Mouse (Mus musculus): ENCODE measurements around the gene Zfp13. TPM values are rescaled to one million over a fixed set of nuclear protein-coding genes. Genes with fewer than 3 reads are reported as not detected.

The Zfp13 gene
- polyA plus RNA-seq, 1 experiment from 2014 or later: 20.3 TPM

DNA sequence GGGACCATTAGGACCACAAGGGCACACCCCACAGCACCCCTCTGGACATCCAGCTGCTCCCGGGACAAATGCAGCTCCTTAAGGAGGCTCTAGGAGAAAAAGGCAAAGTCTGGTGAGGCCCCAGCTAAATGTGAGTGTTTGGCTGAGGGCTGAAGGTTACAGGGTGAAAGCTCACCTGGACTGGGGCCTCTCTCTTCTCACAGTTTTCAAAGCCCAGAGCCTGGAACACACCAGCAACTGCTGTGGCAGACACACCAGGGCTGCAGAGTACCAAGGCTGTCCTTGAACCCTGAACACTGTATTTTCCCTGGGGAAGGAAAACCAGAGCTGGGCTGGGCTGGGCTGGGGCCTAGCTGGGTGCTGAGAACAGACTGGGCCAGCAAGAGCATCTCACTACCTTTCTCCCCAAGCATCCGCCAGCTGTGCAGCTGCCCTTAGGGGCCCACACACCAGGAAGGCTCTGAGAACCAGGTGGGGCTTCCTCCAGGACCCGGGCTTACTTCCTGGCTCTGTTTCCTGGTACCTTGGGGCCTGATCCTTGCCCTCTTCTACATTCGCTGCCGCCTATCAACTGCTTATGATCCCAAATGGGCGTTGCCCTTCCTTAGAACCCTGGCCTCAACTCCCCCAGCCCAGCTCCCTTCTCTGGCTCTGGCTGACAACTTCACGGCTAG is 43.9 kb downstream of the Zfp13 start:
- Histone ChIP-seq H3K4me3 (ENCODE audit: low read depth, low read length) (no peak overlapping the region), H3K9me3 (ENCODE audit: control insufficient read depth, low read length) (no peaks in the 10 kb centered on the region), H3K9ac (ENCODE audit: low read length) (no peak overlapping the region), H3K27ac (ENCODE audit: low read depth, low read length) (no peak overlapping the region), H3K36me3 (ENCODE audit: control insufficient read depth, insufficient read depth, low read length) (peaks cover 12% of the 10 kb centered on the region), H3K4me1 (ENCODE audit: control insufficient read depth, insufficient read depth, low read length) (no peaks in the 10 kb centered on the region), H3K4me2 (ENCODE audit: low read depth) (no peak overlapping the region), H3K27me3 (ENCODE audit: control insufficient read depth, insufficient read depth, low read length) (no peaks in the 10 kb centered on the region)
- 87% methylated on average over 7 of the region's 7 CpGs for WGBS
- DNase-seq (ENCODE audit: low spot score): no peak
- no peak for ATAC-seq (ENCODE audit: insufficient read depth, low FRiP score, low TSS enrichment)

- Histone ChIP-seq H3K4me1 (ENCODE audit: control insufficient read depth, insufficient read depth, low read length) (no peaks in the 10 kb centered on the region), H3K36me3 (ENCODE audit: control insufficient read depth, insufficient read depth, low read length) (peaks cover 12% of the 10 kb centered on the region), H3K4me3 (ENCODE audit: low read depth, low read length) (no peak overlapping the region), H3K9me3 (ENCODE audit: control insufficient read depth, low read length) (no peaks in the 10 kb centered on the region), H3K4me2 (ENCODE audit: low read depth) (no peak overlapping the region), H3K27me3 (ENCODE audit: control insufficient read depth, insufficient read depth, low read length) (no peaks in the 10 kb centered on the region), H3K9ac (ENCODE audit: low read length) (no peak overlapping the region), H3K27ac (ENCODE audit: low read depth, low read length) (no peak overlapping the region)
- ATAC-seq (ENCODE audit: insufficient read depth, low FRiP score, low TSS enrichment) (no peak), DNase-seq (ENCODE audit: low spot score) (no peak)
Measured at GRCm38 (mm10) chr17:23554321-23554720, 45.0 kb downstream of the Zfp13 start.

GRCm38 (mm10) chr17:23553634-23554120 is 45.6 kb downstream of the Zfp13 start:
- peaks cover 12% of the 10 kb centered on the region for H3K36me3 ChIP-seq (ENCODE audit: control insufficient read depth, insufficient read depth, low read length)
- no peak overlapping the region for H3K27ac ChIP-seq (ENCODE audit: low read depth, low read length)
- ATAC-seq (ENCODE audit: insufficient read depth, low FRiP score, low TSS enrichment) (no peak), DNase-seq (ENCODE audit: low spot score) (no peak)
- no peaks in the 10 kb centered on the region for H3K9me3 ChIP-seq (ENCODE audit: control insufficient read depth, low read length)
- H3K4me3 ChIP-seq (ENCODE audit: low read depth, low read length): no peak overlapping the region
- H3K4me1 ChIP-seq (ENCODE audit: control insufficient read depth, insufficient read depth, low read length): no peaks in the 10 kb centered on the region
- no peaks in the 10 kb centered on the region for H3K27me3 ChIP-seq (ENCODE audit: control insufficient read depth, insufficient read depth, low read length)
- no peak overlapping the region for H3K9ac ChIP-seq (ENCODE audit: low read length)
- WGBS: 65% methylated on average over 1 of the region's 1 CpGs
- no peak overlapping the region for H3K4me2 ChIP-seq (ENCODE audit: low read depth)

DNA sequence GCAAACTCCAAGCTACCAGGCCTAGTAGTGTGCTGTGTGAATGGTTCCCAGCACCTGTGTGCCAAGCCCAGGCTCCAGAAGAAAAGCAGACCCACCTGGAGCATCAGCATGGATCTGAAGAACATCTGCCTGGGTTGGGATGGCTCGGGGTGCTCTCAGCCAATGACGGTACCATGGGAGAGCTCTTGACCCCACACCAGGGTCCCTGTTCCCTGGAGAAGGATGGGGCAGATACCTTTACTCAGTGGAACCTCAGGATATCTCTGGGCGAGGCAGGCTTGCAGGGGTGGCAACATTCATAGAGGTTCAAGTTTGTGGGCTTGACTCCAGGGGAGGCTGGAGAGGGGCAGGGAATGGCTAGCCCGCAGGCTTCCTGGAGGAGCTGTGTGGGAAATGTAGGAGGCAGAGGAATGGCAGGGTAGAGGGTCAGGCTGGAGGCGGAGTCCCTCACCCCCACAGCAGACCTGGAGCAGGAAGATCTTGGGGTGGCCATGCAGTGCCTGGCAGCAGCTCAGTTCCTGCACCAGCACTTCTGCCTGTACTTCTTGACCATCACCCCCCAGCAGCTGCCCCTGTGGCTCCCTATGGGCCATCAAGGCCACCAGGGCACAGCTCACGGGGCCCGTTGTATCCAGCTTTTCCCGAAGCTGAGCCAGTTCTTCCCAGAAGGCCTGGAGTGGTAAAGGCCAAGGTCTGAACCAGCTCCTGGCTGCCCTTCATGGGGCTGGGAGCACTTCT is 46.2 kb downstream of the Zfp13 start:
- ATAC-seq (ENCODE audit: insufficient read depth, low FRiP score, low TSS enrichment): no peak
- no peak overlapping the region for H3K27ac ChIP-seq (ENCODE audit: low read depth, low read length)
- DNase-seq (ENCODE audit: low spot score): no peak
- H3K9ac ChIP-seq (ENCODE audit: low read length): no peak overlapping the region
- H3K4me3 ChIP-seq (ENCODE audit: low read depth, low read length): no peak overlapping the region
- H3K9me3 ChIP-seq (ENCODE audit: control insufficient read depth, low read length): no peaks in the 10 kb centered on the region
- WGBS: 80% methylated on average over 8 of the region's 8 CpGs
- H3K4me1 ChIP-seq (ENCODE audit: control insufficient read depth, insufficient read depth, low read length): no peaks in the 10 kb centered on the region
- H3K4me2 ChIP-seq (ENCODE audit: low read depth): no peak overlapping the region
- H3K27me3 ChIP-seq (ENCODE audit: control insufficient read depth, insufficient read depth, low read length): no peaks in the 10 kb centered on the region
- H3K36me3 ChIP-seq (ENCODE audit: control insufficient read depth, insufficient read depth, low read length): peaks cover 9% of the 10 kb centered on the region

DNA sequence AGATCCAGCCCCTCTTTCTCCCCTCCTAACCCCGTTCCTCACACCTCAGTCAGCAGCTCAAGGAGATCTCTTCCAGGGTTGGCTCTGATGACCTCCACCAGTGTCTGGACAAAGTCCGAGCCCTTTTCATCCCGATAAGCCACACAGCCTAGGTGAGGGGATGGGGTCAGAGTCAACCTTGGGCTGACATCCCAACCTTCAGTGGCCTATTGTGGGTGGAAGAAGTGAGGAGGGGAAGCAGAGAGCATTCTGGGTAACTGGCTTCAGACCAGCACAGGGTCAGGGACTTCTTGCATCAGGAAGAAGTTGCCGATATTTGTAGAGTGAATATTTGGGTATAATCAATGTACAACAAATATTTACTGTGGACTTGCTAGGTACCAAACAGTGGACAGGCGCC is 47.3 kb downstream of the Zfp13 start:
- H3K4me3 ChIP-seq (ENCODE audit: low read depth, low read length): no peak overlapping the region
- H3K27me3 ChIP-seq (ENCODE audit: control insufficient read depth, insufficient read depth, low read length): no peaks in the 10 kb centered on the region
- ATAC-seq (ENCODE audit: insufficient read depth, low FRiP score, low TSS enrichment) (no peak), DNase-seq (ENCODE audit: low spot score) (no peak)
- no peak overlapping the region for H3K4me2 ChIP-seq (ENCODE audit: low read depth)
- WGBS: 61% methylated on average over 5 of the region's 5 CpGs
- H3K27ac ChIP-seq (ENCODE audit: low read depth, low read length): no peak overlapping the region
- H3K36me3 ChIP-seq (ENCODE audit: control insufficient read depth, insufficient read depth, low read length): peaks cover 4% of the 10 kb centered on the region
- no peaks in the 10 kb centered on the region for H3K9me3 ChIP-seq (ENCODE audit: control insufficient read depth, low read length)
- H3K4me1 ChIP-seq (ENCODE audit: control insufficient read depth, insufficient read depth, low read length): no peaks in the 10 kb centered on the region
- no peak overlapping the region for H3K9ac ChIP-seq (ENCODE audit: low read length)

- H3K27ac ChIP-seq (ENCODE audit: low read depth, low read length): no peak overlapping the region
- no peaks in the 10 kb centered on the region for H3K27me3 ChIP-seq (ENCODE audit: control insufficient read depth, insufficient read depth, low read length)
- peaks cover 2% of the 10 kb centered on the region; the same call in 1 of the 2 replicates for H3K36me3 ChIP-seq (ENCODE audit: control insufficient read depth, insufficient read depth, low read length)
- DNase-seq (ENCODE audit: low spot score): no peak
- peak overlapping the region; percentile 44 for H3K4me2 ChIP-seq (ENCODE audit: low read depth)
- no peaks in the 10 kb centered on the region for H3K9me3 ChIP-seq (ENCODE audit: control insufficient read depth, low read length)
- peak overlapping the region; percentile 11 for H3K9ac ChIP-seq (ENCODE audit: low read length)
- H3K4me3 ChIP-seq (ENCODE audit: low read depth, low read length): peak overlapping the region; percentile 38
- no peaks in the 10 kb centered on the region for H3K4me1 ChIP-seq (ENCODE audit: control insufficient read depth, insufficient read depth, low read length)
- no peak for ATAC-seq (ENCODE audit: insufficient read depth, low FRiP score, low TSS enrichment)
Measured at GRCm38 (mm10) chr17:23551416-23551815, 47.9 kb downstream of the Zfp13 start.

DNA sequence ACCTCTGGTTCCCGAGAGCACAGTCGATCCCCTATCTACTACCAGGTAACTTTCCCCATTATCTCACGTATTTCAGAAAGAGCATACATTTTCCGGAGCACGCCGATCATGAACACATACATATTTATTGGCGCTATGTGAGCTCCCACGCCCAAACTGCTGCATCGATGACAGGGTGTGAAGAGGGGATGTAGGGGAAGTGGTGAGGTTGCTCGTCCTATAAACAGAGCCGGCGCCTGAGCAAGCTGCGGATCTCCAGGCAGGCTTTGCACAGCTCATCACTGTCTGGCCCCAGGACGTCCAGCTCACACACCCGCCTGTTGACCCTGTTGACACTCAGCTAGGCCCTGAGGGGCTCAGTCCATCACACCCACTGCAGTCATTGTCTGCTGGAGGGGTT is 48.4 kb downstream of the Zfp13 start:
- H3K4me3 ChIP-seq (ENCODE audit: low read depth, low read length): peak overlapping the region; percentile 38
- H3K4me1 ChIP-seq (ENCODE audit: control insufficient read depth, insufficient read depth, low read length): no peaks in the 10 kb centered on the region
- no peaks in the 10 kb centered on the region for H3K27me3 ChIP-seq (ENCODE audit: control insufficient read depth, insufficient read depth, low read length)
- H3K27ac ChIP-seq (ENCODE audit: low read depth, low read length): no peak overlapping the region
- H3K9ac ChIP-seq (ENCODE audit: low read length): peak overlapping the region; percentile 11
- H3K9me3 ChIP-seq (ENCODE audit: control insufficient read depth, low read length): no peaks in the 10 kb centered on the region
- H3K36me3 ChIP-seq (ENCODE audit: control insufficient read depth, insufficient read depth, low read length): no peaks in the 10 kb centered on the region
- DNase-seq (ENCODE audit: low spot score): peak; percentile 59
- ATAC-seq (ENCODE audit: insufficient read depth, low FRiP score, low TSS enrichment): peak; percentile 1; the same call in 1 of the 2 replicates
- H3K4me2 ChIP-seq (ENCODE audit: low read depth): peak overlapping the region; percentile 44
- WGBS: under 1% methylated on average over 15 of the region's 15 CpGs

GRCm38 (mm10) chr17:23550188-23550791 is 49.0 kb downstream of the Zfp13 start:
- Histone ChIP-seq H3K9ac (ENCODE audit: low read length) (peak overlapping the region; percentile 11), H3K4me2 (ENCODE audit: low read depth) (peak overlapping the region; percentile 44), H3K4me1 (ENCODE audit: control insufficient read depth, insufficient read depth, low read length) (no peaks in the 10 kb centered on the region), H3K9me3 (ENCODE audit: control insufficient read depth, low read length) (no peaks in the 10 kb centered on the region), H3K27ac (ENCODE audit: low read depth, low read length) (no peak overlapping the region), H3K27me3 (ENCODE audit: control insufficient read depth, insufficient read depth, low read length) (no peaks in the 10 kb centered on the region), H3K4me3 (ENCODE audit: low read depth, low read length) (peak overlapping the region; percentile 38), H3K36me3 (ENCODE audit: control insufficient read depth, insufficient read depth, low read length) (no peaks in the 10 kb centered on the region)
- ATAC-seq (ENCODE audit: insufficient read depth, low FRiP score, low TSS enrichment): peak; percentile 69
- under 1% methylated on average over 22 of the region's 22 CpGs for WGBS
- DNase-seq (ENCODE audit: low spot score): peak; percentile 89

Data from neural tube, embryonic 11.5 days (tissue).